Mouse (Mus musculus): ENCODE measurements around the gene C7.
"Not testable (repeated sequence)": the region's sequence is repeated elsewhere in the genome, so short reads cannot be mapped to it uniquely, and the experiment has no call there.

The C7 gene

GRCm38 (mm10) chr15:5023479-5024265 is 39.9 kb downstream of the C7 start:
- not testable (repeated sequence) for H3K36me3 ChIP-seq (ENCODE audit: insufficient read depth, low read length); H3K4me1 ChIP-seq (replicated peaks; ENCODE audit: low read depth, low read length); H3K27me3 ChIP-seq (ENCODE audit: insufficient read depth, low read length)
- peak; percentile 73; the same call in 1 of the 2 replicates for TF ChIP-seq NANOG (IDR thresholded peaks at IDR 0.05; ENCODE audit: borderline replicate concordance, low read length)
- Histone ChIP-seq H3K9me3 (ENCODE audit: low read length) (peaks cover 63% of the 10 kb centered on the region), H3K4me3 (replicated peaks; ENCODE audit: low read length) (peak overlapping the region; percentile 66)

GRCm38 (mm10) chr15:5009644-5010107 is 53.9 kb downstream of the C7 start:
- Histone ChIP-seq H3K4me3 (replicated peaks; ENCODE audit: low read length) (no peak overlapping the region), H3K9me3 (ENCODE audit: low read length) (no peaks in the 10 kb centered on the region), H3K36me3 (ENCODE audit: insufficient read depth, low read length) (no peaks in the 10 kb centered on the region), H3K27me3 (ENCODE audit: insufficient read depth, low read length) (no peaks in the 10 kb centered on the region), H3K4me1 (replicated peaks; ENCODE audit: low read depth, low read length) (0 out of 2 replicates have a peak, but pooled peaks cover 4% of the 10 kb centered on the region)
- TF ChIP-seq NANOG (IDR thresholded peaks at IDR 0.05; ENCODE audit: borderline replicate concordance, low read length) (no peak), POU5F1 (IDR thresholded peaks at IDR 0.05; ENCODE audit: borderline replicate concordance, low read length) (no peak)

- Histone ChIP-seq H3K4me3 (replicated peaks; ENCODE audit: low read length) (no peak overlapping the region), H3K36me3 (ENCODE audit: insufficient read depth, low read length) (no peaks in the 10 kb centered on the region), H3K9me3 (ENCODE audit: low read length) (no peaks in the 10 kb centered on the region), H3K4me1 (replicated peaks; ENCODE audit: low read depth, low read length) (no peaks in the 10 kb centered on the region), H3K27me3 (ENCODE audit: insufficient read depth, low read length) (no peaks in the 10 kb centered on the region)
- TF ChIP-seq NANOG (IDR thresholded peaks at IDR 0.05; ENCODE audit: borderline replicate concordance, low read length): no peak
Observed at GRCm38 (mm10) chr15:5003503-5004196, 59.9 kb downstream of the C7 start.

- H3K4me1 ChIP-seq (replicated peaks; ENCODE audit: low read depth, low read length): no peaks in the 10 kb centered on the region
- no peaks in the 10 kb centered on the region for H3K9me3 ChIP-seq (ENCODE audit: low read length)
- H3K36me3 ChIP-seq (ENCODE audit: insufficient read depth, low read length): no peaks in the 10 kb centered on the region
- no peak overlapping the region for H3K4me3 ChIP-seq (replicated peaks; ENCODE audit: low read length)
- no peak for TF ChIP-seq POU5F1 (IDR thresholded peaks at IDR 0.05; ENCODE audit: borderline replicate concordance, low read length)
- no peak for TF ChIP-seq CTCF (conservative IDR thresholded peaks at IDR 0.05; ENCODE audit: low read length)
- no peaks in the 10 kb centered on the region for H3K27me3 ChIP-seq (ENCODE audit: insufficient read depth, low read length)
Observed at GRCm38 (mm10) chr15:5002903-5003302, 60.6 kb downstream of the C7 start.

- H3K4me1 ChIP-seq (replicated peaks; ENCODE audit: low read depth, low read length): no peaks in the 10 kb centered on the region
- H3K4me3 ChIP-seq (replicated peaks; ENCODE audit: low read length): no peak overlapping the region
- no peaks in the 10 kb centered on the region for H3K36me3 ChIP-seq (ENCODE audit: insufficient read depth, low read length)
- TF ChIP-seq NANOG (IDR thresholded peaks at IDR 0.05; ENCODE audit: borderline replicate concordance, low read length) (no peak), POU5F1 (IDR thresholded peaks at IDR 0.05; ENCODE audit: borderline replicate concordance, low read length) (no peak), CTCF (conservative IDR thresholded peaks at IDR 0.05; ENCODE audit: low read length) (no peak)
- H3K9me3 ChIP-seq (ENCODE audit: low read length): no peaks in the 10 kb centered on the region
- H3K27me3 ChIP-seq (ENCODE audit: insufficient read depth, low read length): no peaks in the 10 kb centered on the region
Observed at GRCm38 (mm10) chr15:4973355-4973754, 90.2 kb downstream of the C7 start.

Data from E14TG2a.4 (cell line).